Mouse (Mus musculus) hindbrain, embryonic 16.5 days (tissue): ENCODE measurements at regions not wholly inside any gene's neighbourhood (a gene's known extent, or its start where the extent isn't known, plus 50 kb on each side); places are given as distances from the start of the nearest gene placed in this dataset.

ENCODE experiments used
- ATAC-seq: fragments of 200-750 bp; cut with Nextera tagmentation; 2 replicates; pipeline ENCODE4 v1.8.0; 2017; ENCODE audit warnings: moderate TSS enrichment, moderate library complexity
- H3K27ac ChIP-seq: fragments of 300-500 bp; sonication (generic); 2 replicates; pipeline ENCODE4 v1.5.1; 2014; ENCODE audit warnings: low read depth, mild to moderate bottlenecking, control low read depth, low read length, moderate library complexity
- H3K27me3 ChIP-seq: fragments of 300-500 bp; sonication (generic); replicated peaks from 2 replicates; pipeline ENCODE4 v1.6.1; 2014; ENCODE audit warnings: low read length; ENCODE audit not compliant: control insufficient read depth, insufficient read depth
- H3K36me3 ChIP-seq: fragments of 300-500 bp; sonication (generic); 2 replicates; pipeline ENCODE4 v1.6.1; 2014; ENCODE audit warnings: mild to moderate bottlenecking, low read length, moderate library complexity, mixed read lengths; ENCODE audit not compliant: control insufficient read depth, insufficient read depth
- H3K4me1 ChIP-seq: fragments of 300-500 bp; sonication (generic); 2 replicates; pipeline ENCODE4 v1.6.1; 2014; ENCODE audit warnings: low read depth, low read length; ENCODE audit not compliant: control insufficient read depth, insufficient read depth
- H3K4me2 ChIP-seq: fragments of 300-500 bp; sonication (generic); 2 replicates; pipeline ENCODE4 v1.6.1; 2014; ENCODE audit warnings: mild to moderate bottlenecking, low read length, control low read depth, moderate library complexity
- H3K4me3 ChIP-seq: fragments of 300-500 bp; sonication (generic); 2 replicates; pipeline ENCODE4 v1.5.1; 2014; ENCODE audit warnings: mild to moderate bottlenecking, low read length, control low read depth, moderate library complexity
- H3K9ac ChIP-seq: fragments of 300-500 bp; sonication (generic); 2 replicates; pipeline ENCODE4 v1.6.1; 2014; ENCODE audit warnings: low read depth, mild to moderate bottlenecking, control low read depth, low read length, moderate library complexity
- H3K9me3 ChIP-seq: fragments of 300-500 bp; sonication (generic); 2 replicates; pipeline ENCODE4 v1.6.1; 2014; ENCODE audit warnings: mild to moderate bottlenecking, low read length, moderate library complexity; ENCODE audit not compliant: control insufficient read depth
- WGBS: fragments of 180-500 bp; shearing (Covaris S2); extraction: QIAGEN DNeasy Blood & Tissue Kit; methylation state at CpG from one replicate; pipeline ENCODE4 v1.1.7; 2014; 5-methylcytosine and 5-hydroxymethylcytosine counted together

- no peak overlapping the region for H3K27ac ChIP-seq
- no peak overlapping the region for H3K9ac ChIP-seq
- no peaks in the 10 kb centered on the region for H3K9me3 ChIP-seq
- H3K4me3 ChIP-seq = no peak overlapping the region
- ATAC-seq = no peak
- WGBS = 90% methylated on average over 1 of the region's 1 CpGs
- H3K36me3 ChIP-seq = no peaks in the 10 kb centered on the region
- H3K27me3 ChIP-seq = no peaks in the 10 kb centered on the region
- H3K4me1 ChIP-seq = no peaks in the 10 kb centered on the region
- no peak overlapping the region for H3K4me2 ChIP-seq
These were observed 375.2 kb downstream of the Fam84a start for GRCm38 (mm10) chr12:13776687-13777086.

GRCm38 (mm10) chr12:13769696-13770095 is 382.2 kb downstream of the Fam84a start:
- H3K4me1 ChIP-seq = no peaks in the 10 kb centered on the region
- H3K9me3 ChIP-seq = no peaks in the 10 kb centered on the region
- no peaks in the 10 kb centered on the region for H3K36me3 ChIP-seq
- ATAC-seq = 0 out of 2 replicates have a peak, but pooled peaks have one; percentile 27
- H3K27ac ChIP-seq = no peak overlapping the region
- no peak overlapping the region for H3K9ac ChIP-seq
- 76% methylated on average over 2 of the region's 2 CpGs for WGBS
- H3K4me3 ChIP-seq = no peak overlapping the region
- H3K4me2 ChIP-seq = no peak overlapping the region
- no peaks in the 10 kb centered on the region for H3K27me3 ChIP-seq

DNA sequence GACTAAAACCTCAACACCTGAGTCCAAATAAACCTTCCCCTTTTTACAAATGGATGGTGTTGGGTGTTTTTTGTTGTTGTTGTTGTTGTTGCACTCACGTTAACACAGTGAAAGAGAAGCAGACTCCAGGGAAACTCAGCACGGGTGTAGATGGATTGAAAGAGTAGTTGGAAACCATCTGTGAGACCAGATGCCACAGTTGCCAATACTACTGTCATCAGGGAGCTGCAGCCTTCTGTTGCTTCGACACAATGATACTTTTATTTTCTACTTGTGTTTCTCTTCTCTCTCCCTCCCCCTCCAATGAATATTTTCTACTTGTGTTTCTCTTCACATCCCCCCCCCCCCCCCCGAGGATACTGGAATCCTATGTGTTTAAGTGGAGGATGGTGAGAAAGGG is 382.7 kb downstream of the Fam84a start:
- Histone ChIP-seq H3K4me1 (no peaks in the 10 kb centered on the region), H3K4me3 (no peak overlapping the region), H3K36me3 (no peaks in the 10 kb centered on the region), H3K4me2 (no peak overlapping the region), H3K27ac (no peak overlapping the region), H3K27me3 (no peaks in the 10 kb centered on the region), H3K9ac (no peak overlapping the region), H3K9me3 (no peaks in the 10 kb centered on the region)
- no peak for ATAC-seq
- WGBS = 75% methylated on average over 4 of the region's 4 CpGs

DNA sequence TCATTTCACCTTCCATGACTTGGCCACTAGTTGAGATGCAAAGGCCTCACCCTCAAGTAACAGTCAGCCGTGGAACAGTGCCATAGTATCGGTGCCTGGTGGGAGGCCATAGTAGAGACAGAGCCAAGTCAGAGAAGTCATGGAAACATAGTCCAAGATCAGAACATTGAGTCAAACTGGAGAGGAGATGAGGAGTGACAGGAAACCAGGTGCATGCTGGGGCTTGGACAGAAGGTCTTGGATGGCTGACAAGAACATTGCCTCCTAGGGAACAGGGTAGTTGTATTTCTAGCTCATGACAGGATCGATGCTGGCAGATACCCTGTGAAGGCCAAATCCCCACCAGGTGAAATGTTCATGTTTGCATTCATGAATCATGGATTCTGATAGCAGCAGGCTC is 385.4 kb downstream of the Fam84a start:
- Histone ChIP-seq H3K36me3 (no peaks in the 10 kb centered on the region), H3K4me3 (no peak overlapping the region), H3K27ac (no peak overlapping the region), H3K9me3 (no peaks in the 10 kb centered on the region), H3K9ac (no peak overlapping the region), H3K4me2 (no peak overlapping the region), H3K4me1 (no peaks in the 10 kb centered on the region), H3K27me3 (no peaks in the 10 kb centered on the region)
- 83% methylated on average over 3 of the region's 3 CpGs for WGBS
- no peak; the same call in 1 of the 2 replicates for ATAC-seq

GRCm38 (mm10) chr12:13753878-13754277 is 398.0 kb downstream of the Fam84a start:
- no peaks in the 10 kb centered on the region for H3K4me1 ChIP-seq
- no peaks in the 10 kb centered on the region for H3K27me3 ChIP-seq
- WGBS = 71% methylated on average over 2 of the region's 2 CpGs
- no peak overlapping the region for H3K4me3 ChIP-seq
- no peak overlapping the region for H3K9ac ChIP-seq
- no peaks in the 10 kb centered on the region for H3K9me3 ChIP-seq
- ATAC-seq = no peak
- no peak overlapping the region for H3K4me2 ChIP-seq
- no peaks in the 10 kb centered on the region for H3K36me3 ChIP-seq
- no peak overlapping the region for H3K27ac ChIP-seq

DNA sequence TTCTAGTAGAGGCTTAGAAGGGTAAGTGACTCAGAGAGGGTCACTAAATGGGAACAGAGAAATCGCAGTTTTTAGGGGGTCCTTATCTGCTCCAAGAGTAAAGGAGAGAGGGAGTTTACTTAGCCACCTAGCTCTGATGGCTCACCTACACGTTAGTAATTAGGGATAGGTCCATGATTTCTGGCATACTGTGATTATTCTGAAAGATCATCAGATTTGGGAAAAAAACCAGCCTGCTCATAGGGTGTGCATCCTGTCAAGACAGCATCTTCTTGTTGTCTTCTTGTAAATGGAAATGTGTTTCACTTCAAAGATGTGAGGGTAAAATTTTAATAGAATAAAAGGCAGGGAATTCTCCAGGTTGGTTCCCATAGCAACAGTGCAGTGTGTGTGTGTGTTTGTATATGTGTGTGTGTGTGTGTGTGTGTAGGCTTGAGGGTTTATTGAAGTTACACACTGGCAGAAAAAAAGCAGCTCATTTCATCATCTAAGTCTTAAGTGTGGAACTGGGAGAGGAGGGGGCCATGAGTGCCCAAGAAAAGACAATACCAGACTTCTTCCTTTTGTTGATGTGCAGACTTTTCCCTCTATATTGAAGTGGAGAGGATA is 407.4 kb downstream of the Fam84a start:
- 60% methylated on average over 2 of the region's 2 CpGs for WGBS
- Histone ChIP-seq H3K4me1 (0 out of 2 replicates have a peak, but pooled peaks cover 3% of the 10 kb centered on the region), H3K36me3 (no peaks in the 10 kb centered on the region), H3K27ac (0 out of 2 replicates have a peak overlapping the region, but pooled peaks have one; percentile 23), H3K4me3 (no peak overlapping the region), H3K4me2 (no peak overlapping the region), H3K9ac (no peak overlapping the region), H3K9me3 (no peaks in the 10 kb centered on the region), H3K27me3 (no peaks in the 10 kb centered on the region)
- ATAC-seq = peak; percentile 76

DNA sequence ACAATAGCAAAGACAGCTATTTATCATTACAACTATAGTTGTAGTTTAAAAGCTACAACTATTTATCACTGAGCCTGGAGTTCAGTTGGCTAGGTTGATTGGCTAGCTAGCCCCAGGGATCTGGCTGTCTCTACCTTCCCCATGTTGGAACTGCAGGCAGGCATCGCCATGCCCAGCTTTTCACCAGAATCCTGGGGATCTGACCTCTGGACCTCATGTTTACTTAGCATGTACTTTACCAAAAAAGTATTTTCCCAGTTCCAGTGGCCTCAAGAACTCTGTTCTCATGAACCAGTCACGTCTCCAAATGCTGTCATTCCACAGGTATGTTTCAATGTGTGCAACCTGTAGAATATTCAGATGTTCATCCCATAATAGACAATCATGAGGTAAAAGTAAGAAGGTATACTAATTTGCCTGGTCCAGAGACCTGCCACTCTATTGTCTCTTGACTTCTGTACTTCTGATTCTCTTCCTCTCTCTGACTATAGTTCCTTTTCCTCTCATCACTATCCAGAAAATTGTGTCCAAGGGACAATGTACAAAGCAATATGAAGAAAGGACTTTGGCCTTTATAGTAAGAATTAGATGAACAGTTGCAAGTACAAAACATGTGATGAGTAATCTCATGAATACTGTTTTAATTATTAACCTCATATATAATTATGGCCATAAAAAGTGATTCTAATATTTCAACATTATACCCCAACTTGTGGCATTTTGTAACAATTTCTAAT is 421.8 kb downstream of the Fam84a start:
- no peak overlapping the region for H3K4me2 ChIP-seq
- H3K4me3 ChIP-seq = no peak overlapping the region
- H3K4me1 ChIP-seq = no peaks in the 10 kb centered on the region
- no peaks in the 10 kb centered on the region for H3K27me3 ChIP-seq
- no peak for ATAC-seq
- no peaks in the 10 kb centered on the region for H3K9me3 ChIP-seq
- no peak overlapping the region for H3K9ac ChIP-seq
- H3K36me3 ChIP-seq = no peaks in the 10 kb centered on the region
- WGBS = 83% methylated on average over 2 of the region's 2 CpGs
- no peak overlapping the region for H3K27ac ChIP-seq

- H3K9ac ChIP-seq = no peak overlapping the region
- 67% methylated on average over 4 of the region's 4 CpGs for WGBS
- H3K36me3 ChIP-seq = no peaks in the 10 kb centered on the region
- no peak overlapping the region for H3K4me2 ChIP-seq
- ATAC-seq = no peak
- H3K4me1 ChIP-seq = no peaks in the 10 kb centered on the region
- H3K4me3 ChIP-seq = no peak overlapping the region
- H3K27ac ChIP-seq = no peak overlapping the region
- no peaks in the 10 kb centered on the region for H3K9me3 ChIP-seq
- no peaks in the 10 kb centered on the region for H3K27me3 ChIP-seq
These were observed 422.9 kb downstream of the Fam84a start for GRCm38 (mm10) chr12:13728986-13729385.

DNA sequence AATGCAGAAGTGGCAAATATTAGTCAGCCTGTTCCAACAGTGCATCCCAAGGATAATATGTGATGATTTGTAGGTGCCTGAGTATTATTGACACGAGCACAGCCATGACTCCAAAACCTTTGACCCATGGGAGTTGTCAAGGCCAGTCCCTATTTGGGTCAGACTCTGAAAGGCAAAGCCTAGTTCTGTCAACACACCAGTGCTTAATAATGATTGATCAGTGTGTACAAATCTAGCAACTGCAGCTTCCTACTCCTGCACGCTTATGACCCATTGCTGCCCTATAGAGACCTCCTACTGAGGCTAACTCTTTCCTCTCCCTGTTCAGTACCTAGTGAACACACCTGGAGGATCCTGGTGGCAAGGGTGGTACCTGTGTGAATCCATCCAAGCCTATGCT is 427.3 kb downstream of the Fam84a start:
- Histone ChIP-seq H3K4me2 (no peak overlapping the region), H3K9me3 (no peaks in the 10 kb centered on the region), H3K4me1 (no peaks in the 10 kb centered on the region), H3K36me3 (no peaks in the 10 kb centered on the region), H3K27ac (no peak overlapping the region), H3K27me3 (no peaks in the 10 kb centered on the region), H3K9ac (no peak overlapping the region), H3K4me3 (no peak overlapping the region)
- no peak for ATAC-seq
- 78% methylated on average over 2 of the region's 2 CpGs for WGBS
